Mouse (Mus musculus) left cerebral cortex, adult 6 months (tissue): Measurements from ENCODE around the gene Gprc5d. TPM values are rescaled to one million over a fixed set of nuclear protein-coding genes. Genes with fewer than 3 reads are reported as not detected.

ENCODE experiments used
- long read RNA-seq, 2 experiments: library from polyadenylated mRNA; unstranded; transcript quantifications; one replicate each; pipeline ENCODE4 v2.0.0; 2019 to 2020
- polyA plus RNA-seq: library from polyadenylated mRNA; unstranded; fragments of <200 nt; fragmentation: Nextera tagmentation; gene quantifications from 2 replicates; pipeline ENCODE4 v1.2.3, GENCODE M21; 2021

The Gprc5d gene
- polyA plus RNA-seq: not detected in 2 replicates
- long read RNA-seq, experiment 1, partial matches to known transcripts: 0 of 1 reads
- long read RNA-seq, experiment 1, other reads (novel, unspliced or antisense): 1 of 1 reads
- long read RNA-seq, experiment 2: 0 reads

DNA sequence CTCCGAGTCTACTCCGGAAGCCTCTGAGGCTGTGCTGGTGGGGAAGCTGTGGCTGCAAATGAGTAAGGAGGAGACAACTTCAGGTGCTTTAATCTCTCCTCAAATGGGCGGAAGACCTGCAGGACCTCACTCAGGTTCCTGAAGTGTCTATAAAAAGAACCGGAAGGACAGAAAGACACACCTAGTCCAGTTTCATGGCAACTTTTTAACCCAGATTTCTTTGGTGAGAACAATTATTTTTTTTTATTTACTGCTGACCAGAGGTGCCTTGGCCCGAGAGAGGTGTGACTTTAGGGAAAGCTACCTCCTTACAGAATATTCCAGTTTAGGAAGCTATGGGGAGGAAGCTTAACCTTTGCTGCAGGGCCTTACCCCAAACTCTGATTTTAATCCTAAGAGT is at the start of gene Gprc5d:
Gene Gprc5d (minus strand): TSS at position 101 of the 400 bp plus-strand sequence.

DNA sequence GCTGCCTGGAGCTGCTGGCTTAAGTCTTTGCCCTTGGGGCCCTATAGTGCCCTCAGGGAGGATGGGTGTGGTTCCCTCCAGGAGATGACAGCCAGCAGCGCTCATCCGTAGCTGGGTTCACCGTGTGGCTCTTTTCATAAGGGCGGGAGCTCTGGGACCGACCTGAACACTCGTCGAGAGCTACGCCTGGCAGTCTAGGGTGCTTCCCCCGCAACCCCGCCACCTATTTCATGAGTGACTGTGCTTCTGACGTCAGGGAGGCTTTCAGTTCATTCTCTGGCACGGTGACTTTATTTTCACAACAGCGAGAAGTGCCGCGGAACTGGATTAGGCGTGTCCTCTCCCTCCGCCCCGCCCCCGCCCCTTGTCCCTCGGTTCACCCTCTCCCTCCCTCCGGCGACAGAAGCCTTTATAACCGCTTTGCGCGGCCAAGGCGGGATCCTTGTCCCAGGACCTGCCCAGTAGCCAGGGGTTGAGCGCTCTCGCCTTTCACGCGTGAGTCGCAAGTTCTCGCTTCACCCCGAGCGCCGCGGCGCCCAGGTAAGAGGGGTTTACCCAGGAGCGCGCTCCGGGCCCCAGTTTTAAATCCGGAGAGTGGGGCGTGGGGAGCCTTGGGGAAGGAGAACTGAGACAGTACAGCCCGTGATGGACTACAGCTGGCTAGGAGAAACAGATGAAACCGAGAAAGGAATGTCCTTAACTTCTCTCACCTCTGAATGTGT is 52.7 kb downstream of the Gprc5d start, which contains the start of gene Gprc5a:
Gene Gprc5a (plus strand): TSS at position 416 of the 722 bp plus-strand sequence.

Other genes starting within 250 kb of the Gprc5d start
- gene Gpr19, start 219.7 kb downstream of the Gprc5d start, polyA plus RNA-seq: 25.5 and 27.6 TPM in 2 replicates
- gene Cdkn1b, start 197.9 kb downstream of the Gprc5d start, polyA plus RNA-seq: 27.8 and 38.1 TPM in 2 replicates
- gene Apold1, start 136.6 kb downstream of the Gprc5d start, polyA plus RNA-seq: 1.8 and 2.0 TPM in 2 replicates
- 30.4 and 32.8 TPM in 2 replicates for gene Ddx47, start 106.7 kb downstream of the Gprc5d start, polyA plus RNA-seq
- gene Gprc5a, start 52.6 kb downstream of the Gprc5d start, polyA plus RNA-seq: 0.13 TPM in 1 of 2 replicates, not detected in the other
- gene Fam234b, start 79.7 kb upstream of the Gprc5d start, polyA plus RNA-seq: 98.8 and 108 TPM in 2 replicates
- 23.3 and 52.5 TPM in 2 replicates for gene Hebp1, start 79.7 kb upstream of the Gprc5d start, polyA plus RNA-seq
- 0.72 and 0.82 TPM in 2 replicates for gene Gsg1, start 136.1 kb upstream of the Gprc5d start, polyA plus RNA-seq
- gene Pbp2, start 192.1 kb upstream of the Gprc5d start, polyA plus RNA-seq: 0.09 TPM in 1 of 2 replicates, not detected in the other
- 0.18 and 0.29 TPM in 2 replicates for gene Emp1, start 244.3 kb upstream of the Gprc5d start, polyA plus RNA-seq